Mouse (Mus musculus): Measurements from ENCODE around the gene Syncrip.

- no peak for TF ChIP-seq GATA1 (IDR thresholded peaks at IDR 0.05; ENCODE audit: low read length)
- no peak for TF ChIP-seq TAL1 (IDR thresholded peaks at IDR 0.05; ENCODE audit: low read length)
Measured at GRCm38 (mm10) chr9:88438555-88439237, 43.7 kb downstream of the Syncrip start, which contains the start of gene Snx14.
